Mouse (Mus musculus) cerebellum, postnatal 10 days (tissue): ENCODE data around the gene Fkbp4.
"Not testable (repeated sequence)": the region's sequence is repeated elsewhere in the genome, so short reads cannot be mapped to it uniquely, and the experiment has no call there.

ENCODE experiments used
- DNase-seq, 2 experiments: peaks; one replicate each; pipeline ENCODE4 v3.0.0; 2021; ENCODE audit warnings: mixed read lengths in 2 of 2

The Fkbp4 gene

DNA sequence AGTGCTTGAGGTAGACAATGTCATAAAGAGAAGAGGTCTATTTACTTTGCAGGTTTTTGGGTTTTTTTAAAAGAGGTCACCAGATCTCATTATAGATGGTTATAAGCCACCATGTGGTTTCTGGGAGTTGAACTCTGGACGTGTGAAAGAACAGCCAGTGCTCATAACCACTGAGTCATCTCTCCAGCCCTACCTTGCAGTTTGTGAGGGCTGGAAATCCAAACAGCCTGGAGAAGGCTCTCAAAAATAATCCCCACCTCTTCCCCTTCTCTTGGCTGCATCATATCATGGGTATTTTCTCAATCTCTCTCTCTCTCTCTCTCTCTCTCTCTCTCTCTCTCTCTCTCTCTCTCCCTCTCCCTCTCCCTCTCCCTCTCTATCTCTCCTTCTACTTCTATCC, 47.8 kb downstream of the Fkbp4 start:
- DNase-seq: no peak

GRCm38 (mm10) chr6:128389185-128389584, 49.3 kb downstream of the Fkbp4 start:
- DNase-seq: no peak

GRCm38 (mm10) chr6:128385026-128385425, 53.5 kb downstream of the Fkbp4 start:
- DNase-seq: no peak

- DNase-seq: no peak
Observed at GRCm38 (mm10) chr6:128383752-128384151, 54.7 kb downstream of the Fkbp4 start.

- no peak for DNase-seq
Observed at GRCm38 (mm10) chr6:128381254-128381653, 57.2 kb downstream of the Fkbp4 start.

DNA sequence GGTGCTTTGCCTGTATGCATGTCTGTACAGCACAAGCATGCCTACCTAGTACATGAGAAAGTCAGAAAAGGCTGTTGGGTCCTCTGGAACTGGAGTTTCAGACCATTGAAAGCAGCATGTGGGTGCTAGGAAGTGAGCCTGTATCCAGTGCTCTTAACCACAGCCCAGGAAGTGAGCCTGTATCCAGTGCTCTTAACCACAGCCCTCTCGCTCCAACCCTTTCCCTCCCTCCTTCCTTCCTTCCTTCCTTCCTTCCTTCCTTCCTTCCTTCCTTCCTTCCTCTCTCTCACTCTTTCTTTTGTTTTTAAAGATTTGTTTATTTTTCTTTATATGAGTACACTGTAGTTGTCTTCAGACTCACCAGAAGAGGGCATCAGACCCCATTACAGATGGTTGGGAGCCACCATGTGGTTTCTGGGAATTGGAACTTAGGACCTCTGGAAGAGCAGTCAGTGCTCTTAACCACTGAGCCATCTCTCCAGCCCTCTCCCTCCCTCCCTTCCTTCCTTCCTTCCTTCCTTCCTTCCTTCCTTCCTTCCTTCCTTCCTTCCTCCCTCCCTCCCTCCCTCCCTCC, 57.8 kb downstream of the Fkbp4 start:
- not testable (repeated sequence) for DNase-seq
